Mouse (Mus musculus): Measurements from ENCODE around the gene Tuba4a. TPM values are rescaled to one million over a fixed set of nuclear protein-coding genes. Genes with fewer than 3 reads are reported as not detected.

Tuba4a gene
- polyA plus RNA-seq, 1 experiment from 2014 or later, result 355 TPM

DNA sequence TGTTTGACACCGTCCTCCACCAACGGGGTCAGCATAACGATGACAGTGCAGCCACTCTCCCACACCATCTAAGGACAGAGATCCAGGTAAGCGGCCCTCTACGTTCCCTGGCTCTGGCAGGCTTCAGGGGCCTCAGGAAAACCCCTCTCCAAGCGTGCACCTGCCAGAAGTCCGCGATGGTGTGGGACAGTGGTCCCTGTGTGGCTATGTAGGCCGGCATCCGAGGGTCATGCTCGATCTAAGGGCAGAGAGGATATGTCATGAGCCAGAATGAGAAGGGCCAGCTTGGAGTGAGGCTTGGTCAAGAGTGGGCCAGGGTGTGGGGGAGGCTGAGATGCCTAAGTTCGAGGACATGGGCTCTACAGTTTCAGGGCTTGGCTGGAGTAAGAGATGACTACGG, 32.6 kb upstream of the Tuba4a start:
- H3K9ac ChIP-seq (ENCODE audit: low read depth, low read length), result no peak overlapping the region
- 66% methylated on average over 13 of the region's 13 CpGs for WGBS (ENCODE audit: insufficient replicate concordance)
- ATAC-seq (ENCODE audit: low read depth), result no peak

DNA sequence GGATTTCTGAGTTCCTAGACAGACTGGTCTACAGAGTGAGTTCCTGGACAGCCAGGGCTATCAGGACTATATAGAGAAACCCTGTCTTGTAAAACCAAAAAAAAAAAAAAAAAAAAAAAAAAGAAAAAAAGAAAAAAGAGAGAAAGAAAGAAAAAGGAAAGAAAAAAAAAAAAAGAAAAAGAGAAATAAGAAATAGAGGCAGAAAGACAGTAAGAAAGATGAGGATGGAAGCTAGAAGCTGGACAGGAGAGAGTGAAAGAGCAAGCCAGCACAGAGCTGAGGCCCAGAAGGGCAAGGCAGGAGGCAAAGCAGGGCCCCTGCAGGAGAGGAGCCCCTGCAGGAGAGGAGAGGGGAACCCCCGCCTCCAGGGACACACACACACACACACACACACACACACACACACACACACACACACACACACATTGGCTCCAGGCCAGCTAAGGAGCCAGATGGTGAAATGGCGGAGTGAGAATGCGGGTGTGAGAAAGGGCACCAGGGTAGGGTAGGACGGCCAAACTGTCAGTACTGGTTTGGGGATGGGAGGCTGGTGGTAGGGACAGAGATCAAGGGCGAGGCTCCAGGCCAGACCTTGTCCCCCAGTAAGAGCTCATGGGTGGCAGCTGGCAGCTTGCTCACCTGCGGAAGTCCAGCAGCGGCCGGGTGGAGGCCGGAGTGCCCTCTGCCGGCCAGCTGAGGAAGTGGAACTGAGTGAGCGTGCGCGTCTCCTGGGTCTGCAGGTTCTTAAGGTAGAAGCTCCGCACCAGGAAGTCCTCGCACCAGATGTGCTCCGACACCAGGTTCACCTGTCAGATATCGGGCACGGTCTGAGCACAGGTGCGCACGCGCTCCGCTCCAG, 31.7 kb upstream of the Tuba4a start:
- H3K27me3 ChIP-seq (ENCODE audit: control insufficient read depth, insufficient read depth, low read depth, low read length), result no peaks in the 10 kb centered on the region
- ATAC-seq (ENCODE audit: low read depth), result peak; percentile 73
- peak overlapping the region; percentile 33 for H3K4me3 ChIP-seq (ENCODE audit: low read depth, low read length)
- H3K27ac ChIP-seq (ENCODE audit: low read length), result 0 out of 2 replicates have a peak overlapping the region, but pooled peaks have one; percentile 23
- peak overlapping the region; percentile 59 for H3K4me2 ChIP-seq (ENCODE audit: low read depth, low read length)
- no peaks in the 10 kb centered on the region for H3K36me3 ChIP-seq (ENCODE audit: control insufficient read depth, insufficient read depth)
- H3K9me3 ChIP-seq (replicated peaks; ENCODE audit: control insufficient read depth, low read length), result no peaks in the 10 kb centered on the region
- peaks cover 7% of the 10 kb centered on the region for H3K4me1 ChIP-seq (ENCODE audit: control insufficient read depth, low read depth, low read length)
- peak overlapping the region; percentile 36 for H3K9ac ChIP-seq (ENCODE audit: low read depth, low read length)
- 6% methylated on average over 22 of the region's 22 CpGs for WGBS (ENCODE audit: insufficient replicate concordance)

More for the DNA sequence above, 32.6 kb upstream of the Tuba4a start:
- Histone ChIP-seq H3K27me3 (ENCODE audit: control insufficient read depth, insufficient read depth, low read depth, low read length) (no peaks in the 10 kb centered on the region), H3K4me3 (ENCODE audit: low read depth, low read length) (no peak overlapping the region), H3K4me1 (ENCODE audit: control insufficient read depth, low read depth, low read length) (peaks cover 7% of the 10 kb centered on the region), H3K9me3 (replicated peaks; ENCODE audit: control insufficient read depth, low read length) (no peaks in the 10 kb centered on the region), H3K27ac (ENCODE audit: low read length) (no peak overlapping the region), H3K4me2 (ENCODE audit: low read depth, low read length) (no peak overlapping the region), H3K36me3 (ENCODE audit: control insufficient read depth, insufficient read depth) (no peaks in the 10 kb centered on the region)

DNA sequence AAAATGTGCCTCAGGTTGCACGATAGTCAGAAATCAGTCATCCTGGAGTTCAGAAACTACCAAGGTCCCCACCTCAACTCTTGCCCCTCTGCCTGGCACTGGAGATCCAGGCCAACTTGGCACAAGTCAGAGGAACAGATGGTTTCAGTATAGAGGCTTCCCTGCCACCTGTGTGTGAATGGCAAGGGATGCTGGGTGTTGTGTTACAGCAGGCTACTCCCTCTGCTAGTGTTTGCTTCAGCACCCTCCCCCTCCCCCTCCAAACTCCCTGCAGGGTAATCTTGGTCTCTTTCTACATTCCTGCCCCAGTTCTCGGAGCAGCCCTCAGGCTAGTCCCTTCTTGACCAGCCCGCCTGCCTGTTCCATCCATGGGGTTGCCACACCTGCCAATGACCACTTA, 30.8 kb upstream of the Tuba4a start:
- Histone ChIP-seq H3K4me3 (ENCODE audit: low read depth, low read length) (no peak overlapping the region), H3K9ac (ENCODE audit: low read depth, low read length) (no peak overlapping the region), H3K27ac (ENCODE audit: low read length) (no peak overlapping the region), H3K36me3 (ENCODE audit: control insufficient read depth, insufficient read depth) (no peaks in the 10 kb centered on the region), H3K9me3 (replicated peaks; ENCODE audit: control insufficient read depth, low read length) (no peaks in the 10 kb centered on the region), H3K4me2 (ENCODE audit: low read depth, low read length) (no peak overlapping the region), H3K4me1 (ENCODE audit: control insufficient read depth, low read depth, low read length) (peaks cover 7% of the 10 kb centered on the region), H3K27me3 (ENCODE audit: control insufficient read depth, insufficient read depth, low read depth, low read length) (no peaks in the 10 kb centered on the region)
- 80% methylated on average over 3 of the region's 3 CpGs for WGBS (ENCODE audit: insufficient replicate concordance)
- ATAC-seq (ENCODE audit: low read depth), result no peak

GRCm38 (mm10) chr1:75248041-75248772, 28.5 kb upstream of the Tuba4a start:
- Histone ChIP-seq H3K4me3 (ENCODE audit: low read depth, low read length) (no peak overlapping the region), H3K36me3 (ENCODE audit: control insufficient read depth, insufficient read depth) (no peaks in the 10 kb centered on the region), H3K27me3 (ENCODE audit: control insufficient read depth, insufficient read depth, low read depth, low read length) (no peaks in the 10 kb centered on the region), H3K9ac (ENCODE audit: low read depth, low read length) (no peak overlapping the region), H3K27ac (ENCODE audit: low read length) (0 out of 2 replicates have a peak overlapping the region, but pooled peaks have one; percentile 25), H3K9me3 (replicated peaks; ENCODE audit: control insufficient read depth, low read length) (no peaks in the 10 kb centered on the region), H3K4me1 (ENCODE audit: control insufficient read depth, low read depth, low read length) (peaks cover 7% of the 10 kb centered on the region), H3K4me2 (ENCODE audit: low read depth, low read length) (no peak overlapping the region)
- WGBS (ENCODE audit: insufficient replicate concordance), result 53% methylated on average over 9 of the region's 9 CpGs
- ATAC-seq (ENCODE audit: low read depth), result no peak

- Histone ChIP-seq H3K9ac (ENCODE audit: low read depth, low read length) (no peak overlapping the region), H3K27me3 (ENCODE audit: control insufficient read depth, insufficient read depth, low read depth, low read length) (no peaks in the 10 kb centered on the region), H3K4me1 (ENCODE audit: control insufficient read depth, low read depth, low read length) (peaks cover 7% of the 10 kb centered on the region), H3K27ac (ENCODE audit: low read length) (no peak overlapping the region), H3K9me3 (replicated peaks; ENCODE audit: control insufficient read depth, low read length) (no peaks in the 10 kb centered on the region), H3K36me3 (ENCODE audit: control insufficient read depth, insufficient read depth) (no peaks in the 10 kb centered on the region), H3K4me2 (ENCODE audit: low read depth, low read length) (no peak overlapping the region), H3K4me3 (ENCODE audit: low read depth, low read length) (no peak overlapping the region)
- WGBS (ENCODE audit: insufficient replicate concordance), result 77% methylated on average over 16 of the region's 16 CpGs
- no peak for ATAC-seq (ENCODE audit: low read depth)
Measured at GRCm38 (mm10) chr1:75247071-75247930, 27.6 kb upstream of the Tuba4a start.

- Histone ChIP-seq H3K36me3 (ENCODE audit: control insufficient read depth, insufficient read depth) (no peaks in the 10 kb centered on the region; the same call in none of the 2 replicates), H3K4me2 (ENCODE audit: low read depth, low read length) (no peak overlapping the region), H3K9me3 (replicated peaks; ENCODE audit: control insufficient read depth, low read length) (no peaks in the 10 kb centered on the region), H3K4me1 (ENCODE audit: control insufficient read depth, low read depth, low read length) (no peaks in the 10 kb centered on the region; the same call in 1 of the 2 replicates), H3K27me3 (ENCODE audit: control insufficient read depth, insufficient read depth, low read depth, low read length) (no peaks in the 10 kb centered on the region), H3K4me3 (ENCODE audit: low read depth, low read length) (no peak overlapping the region), H3K9ac (ENCODE audit: low read depth, low read length) (no peak overlapping the region), H3K27ac (ENCODE audit: low read length) (no peak overlapping the region)
- peak; percentile 69 for ATAC-seq (ENCODE audit: low read depth)
- 24% methylated on average over 4 of the region's 4 CpGs for WGBS (ENCODE audit: insufficient replicate concordance)
Measured at GRCm38 (mm10) chr1:75244836-75245235, 25.2 kb upstream of the Tuba4a start.

GRCm38 (mm10) chr1:75244175-75244826, 24.6 kb upstream of the Tuba4a start:
- no peak overlapping the region for H3K4me2 ChIP-seq (ENCODE audit: low read depth, low read length)
- H3K36me3 ChIP-seq (ENCODE audit: control insufficient read depth, insufficient read depth), result no peaks in the 10 kb centered on the region; the same call in none of the 2 replicates
- ATAC-seq (ENCODE audit: low read depth), result no peak
- no peaks in the 10 kb centered on the region for H3K27me3 ChIP-seq (ENCODE audit: control insufficient read depth, insufficient read depth, low read depth, low read length)
- no peak overlapping the region for H3K27ac ChIP-seq (ENCODE audit: low read length)
- H3K4me1 ChIP-seq (ENCODE audit: control insufficient read depth, low read depth, low read length), result no peaks in the 10 kb centered on the region; the same call in 1 of the 2 replicates
- no peak overlapping the region for H3K4me3 ChIP-seq (ENCODE audit: low read depth, low read length)
- no peak overlapping the region for H3K9ac ChIP-seq (ENCODE audit: low read depth, low read length)
- no peaks in the 10 kb centered on the region for H3K9me3 ChIP-seq (replicated peaks; ENCODE audit: control insufficient read depth, low read length)
- WGBS (ENCODE audit: insufficient replicate concordance), result 78% methylated on average over 12 of the region's 12 CpGs

DNA sequence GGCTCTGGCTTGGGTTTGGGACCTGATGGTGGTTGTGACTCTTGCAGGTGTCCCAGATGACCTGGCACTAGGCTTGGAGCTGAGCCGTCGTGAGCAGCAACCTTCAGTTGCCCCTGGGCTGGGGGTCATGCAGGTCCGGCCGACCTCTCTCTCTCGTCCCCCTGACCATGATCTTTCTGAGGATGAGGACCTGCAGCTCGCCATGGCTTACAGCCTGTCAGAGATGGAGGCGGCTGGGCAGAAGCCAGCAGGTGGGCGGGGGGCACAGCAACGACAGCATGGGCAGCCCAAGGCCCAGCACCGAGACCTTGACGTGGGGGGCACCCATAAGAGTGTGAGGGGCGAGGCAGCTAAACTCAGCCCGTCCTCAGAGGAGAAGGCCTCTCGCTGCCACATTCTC, 23.7 kb upstream of the Tuba4a start:
- no peak overlapping the region for H3K4me3 ChIP-seq (ENCODE audit: low read depth, low read length)
- no peak overlapping the region for H3K27ac ChIP-seq (ENCODE audit: low read length)
- H3K9ac ChIP-seq (ENCODE audit: low read depth, low read length), result no peak overlapping the region
- ATAC-seq (ENCODE audit: low read depth), result no peak
- no peaks in the 10 kb centered on the region for H3K27me3 ChIP-seq (ENCODE audit: control insufficient read depth, insufficient read depth, low read depth, low read length)
- H3K36me3 ChIP-seq (ENCODE audit: control insufficient read depth, insufficient read depth), result no peaks in the 10 kb centered on the region; the same call in none of the 2 replicates
- H3K4me2 ChIP-seq (ENCODE audit: low read depth, low read length), result no peak overlapping the region
- 79% methylated on average over 14 of the region's 14 CpGs for WGBS (ENCODE audit: insufficient replicate concordance)
- H3K4me1 ChIP-seq (ENCODE audit: control insufficient read depth, low read depth, low read length), result peaks cover 3% of the 10 kb centered on the region
- H3K9me3 ChIP-seq (replicated peaks; ENCODE audit: control insufficient read depth, low read length), result no peaks in the 10 kb centered on the region

Data from liver, embryonic 16.5 days (tissue).